Mouse (Mus musculus) left cerebral cortex, postnatal 10 days (tissue): ENCODE measurements at regions not wholly inside any gene's neighbourhood (a gene's known extent, or its start where the extent isn't known, plus 50 kb on each side); places are given as distances from the start of the nearest gene placed in this dataset.

Source experiments
- DNase-seq, 2 experiments: peaks; one replicate each; pipeline ENCODE4 v3.0.0; 2021 to 2022; ENCODE audit warnings: low spot score in 2 of 2, mixed read lengths in 1 of 2; ENCODE audit errors: extremely low spot score in 1 of 2
- intact Hi-C: fragments of 180-260 bp; cut with DNase I; formaldehyde crosslinking; loops from one replicate; pipeline ENCODE4 v1.15.1; 2025

GRCm38 (mm10) chr7:69326311-69326710, 577.3 kb upstream of the Arrdc4 start:
- intact Hi-C loops = no loop called here
- no peak for DNase-seq

GRCm38 (mm10) chr7:69277056-69277705, 528.1 kb upstream of the Arrdc4 start:
- no peak for DNase-seq
- intact Hi-C loops = no loop called here

GRCm38 (mm10) chr7:69276376-69277055, 527.5 kb upstream of the Arrdc4 start:
- peak in 1 of 2 experiments; percentile 0 for DNase-seq
- intact Hi-C loops = no loop called here

- no peak for DNase-seq
- intact Hi-C loops = no loop called here
Observed at GRCm38 (mm10) chr7:69273670-69274069, 524.6 kb upstream of the Arrdc4 start.

GRCm38 (mm10) chr7:69244519-69244918, 495.5 kb upstream of the Arrdc4 start:
- intact Hi-C loops = no loop called here

GRCm38 (mm10) chr7:69233296-69233695, 484.3 kb upstream of the Arrdc4 start:
- peak in 1 of 2 experiments; percentile 27 for DNase-seq
- intact Hi-C loops = no loop called here

More at GRCm38 (mm10) chr7:69244519-69244918, 495.5 kb upstream of the Arrdc4 start:
- no peak for DNase-seq

GRCm38 (mm10) chr7:69217871-69218270, 468.8 kb upstream of the Arrdc4 start:
- DNase-seq = peak; percentile 11 to 22
- intact Hi-C loops = no loop called here
